Mouse (Mus musculus): ENCODE measurements around the gene Dnajc6. TPM values are rescaled to one million over a fixed set of nuclear protein-coding genes. Genes with fewer than 3 reads are reported as not detected.

The Dnajc6 gene
- total and polyA plus RNA-seq, 3 experiments = 15.0 to 20.2 TPM; not detected in 1

DNA sequence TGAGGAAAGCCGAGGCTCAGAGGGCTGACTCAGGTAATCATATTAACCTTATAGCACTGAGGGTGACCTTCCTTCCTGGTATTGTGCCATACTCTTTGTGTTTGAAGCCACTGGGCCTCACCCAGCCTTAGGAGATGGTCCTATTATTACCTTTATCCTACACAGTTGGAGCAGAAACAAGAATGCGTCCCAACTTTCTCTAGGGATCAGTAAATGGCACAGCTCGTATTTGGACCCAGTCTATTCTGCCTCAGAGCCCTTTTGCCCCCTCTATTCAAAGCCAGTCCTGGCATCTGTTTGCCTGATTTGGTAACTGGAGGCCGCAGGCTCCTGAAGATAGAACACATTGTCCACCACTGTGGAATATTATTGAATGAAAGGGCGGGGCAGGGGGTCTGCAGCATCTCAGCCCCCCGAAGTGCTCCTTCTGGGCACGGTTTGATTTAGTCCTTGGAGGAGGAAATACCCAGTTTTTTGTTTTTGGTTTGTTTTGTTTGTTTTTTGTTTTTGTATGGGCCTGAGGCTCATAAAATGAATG lies 8.1 kb downstream of the Dnajc6 start:
- Histone ChIP-seq H3K9me3 (replicated peaks; ENCODE audit: insufficient read depth, low read length) (no peaks in the 10 kb centered on the region), H3K27me3 (ENCODE audit: control insufficient read depth in 1 of 2, insufficient read depth in 2 of 2, low read length in 2 of 2) (no peaks in the 10 kb centered on the region), H3K4me1 (ENCODE audit: control insufficient read depth in 1 of 2, insufficient read depth in 2 of 2, low read length in 2 of 2) (no peaks in the 10 kb centered on the region), H3K27ac (ENCODE audit: control insufficient read depth, low read depth, low read length) (no peak overlapping the region), H3K4me3 (ENCODE audit: control insufficient read depth in 1 of 2, insufficient read depth in 1 of 2, low read depth in 2 of 2, low read length in 2 of 2) (no peak overlapping the region), H3K79me2 (ENCODE audit: control insufficient read depth, insufficient read depth, low read length, poor library complexity) (peaks cover 12% of the 10 kb centered on the region), H3K36me3 (ENCODE audit: control insufficient read depth in 1 of 2, insufficient read depth in 2 of 2, low read length in 2 of 2) (no peaks in the 10 kb centered on the region), H3K9ac (ENCODE audit: control insufficient read depth, low read depth, low read length, poor library complexity, severe bottlenecking) (no peak overlapping the region)
- TF ChIP-seq KAT2A (conservative IDR thresholded peaks at IDR 0.05; ENCODE audit: low read depth, low read length) (no peak), MEF2A (IDR thresholded peaks at IDR 0.05; ENCODE audit: extremely low read depth, insufficient replicate concordance, low read depth, low read length, poor library complexity, severe bottlenecking) (no peak), MYC (IDR thresholded peaks at IDR 0.05; ENCODE audit: low read depth, low read length) (no peak), RAD21 (IDR thresholded peaks at IDR 0.05; ENCODE audit: low read depth, low read length) (no peak), MAX (IDR thresholded peaks at IDR 0.05; ENCODE audit: low read length) (no peak), E2F4 (IDR thresholded peaks at IDR 0.05; ENCODE audit: borderline replicate concordance, low read depth, low read length) (no peak), NELFE (IDR thresholded peaks at IDR 0.05; ENCODE audit: low read depth, low read length) (no peak)
- no peak for DNase-seq (ENCODE audit: low read depth, low spot score)

DNA sequence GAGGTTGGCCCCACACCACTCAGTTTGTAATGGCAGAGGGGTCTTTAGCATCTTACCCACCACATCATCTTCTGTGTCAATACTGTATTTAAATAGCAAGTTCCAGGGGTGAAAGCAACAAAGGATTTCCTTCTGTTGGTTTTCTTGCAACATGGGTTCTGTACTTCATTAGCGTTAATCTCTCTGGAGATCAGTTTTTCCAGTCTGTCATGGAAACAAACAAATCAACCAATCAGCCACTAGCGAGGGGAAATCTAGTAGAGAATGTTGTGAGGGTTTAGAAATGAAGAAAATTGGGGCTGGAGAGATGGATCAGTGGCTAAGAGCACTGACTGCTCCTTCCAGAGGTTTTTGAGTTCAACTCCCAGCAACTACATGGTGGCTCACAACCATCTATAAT lies 9.5 kb downstream of the Dnajc6 start:
- no peaks in the 10 kb centered on the region for H3K36me3 ChIP-seq (ENCODE audit: control insufficient read depth in 1 of 2, insufficient read depth in 2 of 2, low read length in 2 of 2)
- no peak overlapping the region for H3K27ac ChIP-seq (ENCODE audit: control insufficient read depth, low read depth, low read length)
- TF ChIP-seq ZMIZ1 (IDR thresholded peaks at IDR 0.05; ENCODE audit: low read depth, low read length) = no peak
- no peak for TF ChIP-seq NRF1 (IDR thresholded peaks at IDR 0.05; ENCODE audit: insufficient read depth, low read depth, low read length, poor library complexity, severe bottlenecking)
- TF ChIP-seq USF1 (IDR thresholded peaks at IDR 0.05; ENCODE audit: low read depth, low read length) = no peak
- no peak for TF ChIP-seq CTCF (IDR thresholded peaks at IDR 0.05 in 2 of 3, conservative IDR thresholded peaks at IDR 0.05 in 1 of 3; ENCODE audit: control insufficient read depth in 1 of 3, insufficient read depth in 1 of 3, low read depth in 2 of 3, low read length in 3 of 3, poor library complexity in 1 of 3, severe bottlenecking in 1 of 3)
- no peak for TF ChIP-seq CHD1 (IDR thresholded peaks at IDR 0.05; ENCODE audit: low read depth, low read length)
- TF ChIP-seq CHD2 (IDR thresholded peaks at IDR 0.05; ENCODE audit: low read length) = no peak
- TF ChIP-seq ELF1 (IDR thresholded peaks at IDR 0.05; ENCODE audit: low read depth, low read length) = no peak
- TF ChIP-seq RCOR1 (IDR thresholded peaks at IDR 0.05; ENCODE audit: low read depth, low read length) = no peak
- TF ChIP-seq ETS1 (IDR thresholded peaks at IDR 0.05; ENCODE audit: low read depth, low read length) = no peak
- TF ChIP-seq MAZ (IDR thresholded peaks at IDR 0.05; ENCODE audit: low read depth, low read length) = no peak
- TF ChIP-seq NELFE (IDR thresholded peaks at IDR 0.05; ENCODE audit: low read depth, low read length) = no peak
- H3K79me2 ChIP-seq (ENCODE audit: control insufficient read depth, insufficient read depth, low read length, poor library complexity) = peaks cover 23% of the 10 kb centered on the region
- H3K9ac ChIP-seq (ENCODE audit: control insufficient read depth, low read depth, low read length, poor library complexity, severe bottlenecking) = no peak overlapping the region
- no peaks in the 10 kb centered on the region for H3K27me3 ChIP-seq (ENCODE audit: control insufficient read depth in 1 of 2, insufficient read depth in 2 of 2, low read length in 2 of 2)
- H3K4me3 ChIP-seq (ENCODE audit: control insufficient read depth in 1 of 2, insufficient read depth in 1 of 2, low read depth in 2 of 2, low read length in 2 of 2) = no peak overlapping the region
- no peaks in the 10 kb centered on the region for H3K4me1 ChIP-seq (ENCODE audit: control insufficient read depth in 1 of 2, insufficient read depth in 2 of 2, low read length in 2 of 2)
- DNase-seq (ENCODE audit: low read depth, low spot score) = no peak
- H3K9me3 ChIP-seq (replicated peaks; ENCODE audit: insufficient read depth, low read length) = no peaks in the 10 kb centered on the region
